Mouse (Mus musculus) cerebellum, adult (tissue): ENCODE data around the gene Lin7a.

Experiments
- ATAC-seq: cut with Nextera tagmentation; 2 replicates; pipeline ENCODE4 v1.9.2; 2017; ENCODE audit warnings: mild to moderate bottlenecking, moderate library complexity, mixed read lengths; ENCODE audit not compliant: insufficient number of reproducible peaks, low FRiP score, low TSS enrichment

The Lin7a gene

GRCm38 (mm10) chr10:107250346-107251210 lies 20.9 kb upstream of the Lin7a start:
- no peak for ATAC-seq

- ATAC-seq, result no peak
Measured at GRCm38 (mm10) chr10:107251271-107251670, 20.2 kb upstream of the Lin7a start.

- no peak for ATAC-seq
Measured at GRCm38 (mm10) chr10:107251801-107252502, 19.5 kb upstream of the Lin7a start.

GRCm38 (mm10) chr10:107252503-107252815 lies 19.0 kb upstream of the Lin7a start:
- ATAC-seq, result no peak

GRCm38 (mm10) chr10:107253191-107253965 lies 18.1 kb upstream of the Lin7a start:
- no peak for ATAC-seq

GRCm38 (mm10) chr10:107254656-107255055 lies 16.8 kb upstream of the Lin7a start:
- no peak for ATAC-seq

GRCm38 (mm10) chr10:107255351-107256050 lies 16.0 kb upstream of the Lin7a start:
- no peak for ATAC-seq

- no peak for ATAC-seq
Measured at GRCm38 (mm10) chr10:107256451-107256960, 15.0 kb upstream of the Lin7a start.

GRCm38 (mm10) chr10:107260428-107260827 lies 11.1 kb upstream of the Lin7a start:
- no peak for ATAC-seq

- peak; percentile 62 for ATAC-seq
Measured at GRCm38 (mm10) chr10:107272131-107272803, 781 bp downstream of the Lin7a start.

GRCm38 (mm10) chr10:107272804-107273145 lies 1.3 kb downstream of the Lin7a start:
- ATAC-seq, result peak; percentile 53

GRCm38 (mm10) chr10:107273848-107274247 lies 2.4 kb downstream of the Lin7a start:
- no peak for ATAC-seq

- no peak for ATAC-seq
Measured at GRCm38 (mm10) chr10:107274785-107275184, 3.3 kb downstream of the Lin7a start.

- ATAC-seq, result no peak
Measured at GRCm38 (mm10) chr10:107276647-107277046, 5.2 kb downstream of the Lin7a start.

GRCm38 (mm10) chr10:107293934-107294664 lies 22.6 kb downstream of the Lin7a start:
- ATAC-seq, result peak; percentile 87

GRCm38 (mm10) chr10:107300587-107301248 lies 29.2 kb downstream of the Lin7a start:
- no peak for ATAC-seq

- ATAC-seq, result no peak
Measured at GRCm38 (mm10) chr10:107310964-107311490, 39.5 kb downstream of the Lin7a start.

- no peak for ATAC-seq
Measured at GRCm38 (mm10) chr10:107312609-107313008, 41.1 kb downstream of the Lin7a start.
